Mouse (Mus musculus): Measurements from ENCODE around the gene Tgds. TPM values are rescaled to one million over a fixed set of nuclear protein-coding genes. Genes with fewer than 3 reads are reported as not detected.
"Not testable (repeated sequence)": the region's sequence is repeated elsewhere in the genome, so short reads cannot be mapped to it uniquely, and the experiment has no call there.

Tgds gene
- polyA plus RNA-seq, 1 experiment from 2014 or later: 18.5 TPM

DNA sequence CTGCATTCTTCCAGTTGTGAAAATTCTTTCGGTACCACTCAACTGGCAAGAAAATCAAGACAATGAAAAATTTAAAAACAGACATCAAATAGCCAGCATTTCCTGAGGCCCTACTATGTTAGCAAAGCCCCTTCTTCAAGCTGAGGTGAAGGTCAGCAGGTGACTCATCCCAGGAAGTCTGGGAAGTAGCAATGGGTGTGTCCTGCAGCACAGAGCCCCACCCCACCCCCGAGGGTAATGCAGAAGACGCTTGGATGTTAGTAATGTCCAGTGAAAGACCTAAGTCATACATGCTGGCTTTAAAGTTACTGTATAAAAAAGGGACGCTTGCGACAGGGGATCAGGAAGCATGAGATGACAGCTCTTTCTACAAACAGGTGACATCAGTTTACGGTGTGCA lies 19.4 kb downstream of the Tgds start:
- DNase-seq (ENCODE audit: low spot score) (no peak), ATAC-seq (ENCODE audit: low FRiP score) (no peak)
- no peak overlapping the region for H3K4me2 ChIP-seq (replicated peaks)
- no peaks in the 10 kb centered on the region for H3K27me3 ChIP-seq (ENCODE audit: control insufficient read depth, insufficient read depth, low read length)
- H3K36me3 ChIP-seq (replicated peaks; ENCODE audit: control insufficient read depth, insufficient read depth): peaks cover 68% of the 10 kb centered on the region
- no peak overlapping the region for H3K9ac ChIP-seq
- no peaks in the 10 kb centered on the region for H3K4me1 ChIP-seq (replicated peaks; ENCODE audit: control insufficient read depth, insufficient read depth, low read length)
- H3K27ac ChIP-seq: no peak overlapping the region
- no peak overlapping the region for H3K4me3 ChIP-seq (replicated peaks; ENCODE audit: low read length)
- 97% methylated on average over 6 of the region's 6 CpGs for WGBS
- H3K9me3 ChIP-seq (ENCODE audit: control insufficient read depth, low read length): no peaks in the 10 kb centered on the region

DNA sequence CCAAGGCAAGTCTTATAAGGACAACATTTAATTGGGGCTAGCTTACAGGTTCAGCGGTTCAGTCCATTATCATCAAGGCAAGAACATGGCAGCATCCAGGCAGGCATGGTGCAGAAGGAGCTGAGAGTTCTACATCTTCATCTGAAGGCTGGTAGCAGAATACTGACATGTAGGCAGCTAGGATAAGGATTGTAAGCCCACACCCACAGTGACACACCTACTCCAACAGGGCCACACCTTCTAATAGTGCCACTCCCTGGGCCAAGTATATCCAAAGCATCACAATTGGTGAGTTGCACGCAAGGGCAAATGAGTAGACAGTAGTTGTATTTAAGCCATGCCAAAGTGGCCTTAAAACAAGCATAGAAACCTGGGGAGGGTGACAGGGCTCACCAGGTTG lies 25.1 kb downstream of the Tgds start:
- DNase-seq (ENCODE audit: low spot score); H3K9me3 ChIP-seq (ENCODE audit: control insufficient read depth, low read length); H3K27me3 ChIP-seq (ENCODE audit: control insufficient read depth, insufficient read depth, low read length); H3K4me1 ChIP-seq (replicated peaks; ENCODE audit: control insufficient read depth, insufficient read depth, low read length); H3K4me2 ChIP-seq (replicated peaks); ATAC-seq (ENCODE audit: low FRiP score); H3K27ac ChIP-seq; H3K4me3 ChIP-seq (replicated peaks; ENCODE audit: low read length); H3K9ac ChIP-seq: not testable (repeated sequence)
- H3K36me3 ChIP-seq (replicated peaks; ENCODE audit: control insufficient read depth, insufficient read depth): peaks cover 14% of the 10 kb centered on the region
- WGBS: 96% methylated on average over 2 of the region's 2 CpGs

DNA sequence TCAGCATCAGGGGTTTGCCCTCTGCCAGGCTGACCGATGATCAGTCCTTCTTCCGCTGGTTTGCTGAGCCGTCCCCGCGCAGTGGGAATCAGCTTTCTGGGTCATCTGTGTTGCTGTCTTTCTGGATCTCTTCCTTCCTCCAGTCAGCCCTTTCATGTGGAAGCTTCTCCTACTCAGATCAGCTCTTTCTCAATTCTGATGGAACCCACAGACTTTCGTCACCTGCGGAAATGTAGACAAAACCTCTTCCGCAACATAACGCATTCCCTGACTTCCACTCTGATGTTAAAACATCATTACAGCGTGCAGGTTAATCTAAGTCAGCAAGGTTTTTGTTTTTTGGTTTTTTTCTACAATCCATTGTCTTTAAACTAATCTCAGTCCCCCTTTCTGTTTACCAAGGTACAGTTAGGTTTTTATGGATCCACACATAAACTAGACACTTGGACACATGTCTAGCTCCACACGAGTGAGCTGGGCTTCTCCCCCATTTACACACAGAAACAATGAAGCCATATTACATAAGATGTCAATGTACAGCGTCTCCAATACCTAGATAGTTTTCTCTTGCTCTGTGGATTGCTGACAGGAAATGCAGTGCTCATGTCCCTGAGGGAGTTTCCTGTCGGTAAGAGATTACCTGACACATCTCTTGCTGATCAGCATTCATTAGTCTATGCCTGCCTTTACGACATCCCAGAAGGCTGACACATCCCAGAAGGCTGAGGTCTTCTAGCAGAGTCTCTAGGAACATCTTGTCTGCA lies 31.1 kb downstream of the Tgds start:
- no peak overlapping the region for H3K4me2 ChIP-seq (replicated peaks)
- 84% methylated on average over 14 of the region's 14 CpGs for WGBS
- ATAC-seq (ENCODE audit: low FRiP score): no peak
- H3K9me3 ChIP-seq (ENCODE audit: control insufficient read depth, low read length): no peaks in the 10 kb centered on the region
- DNase-seq (ENCODE audit: low spot score): no peak
- H3K27ac ChIP-seq: no peak overlapping the region
- no peak overlapping the region for H3K4me3 ChIP-seq (replicated peaks; ENCODE audit: low read length)
- no peaks in the 10 kb centered on the region for H3K36me3 ChIP-seq (replicated peaks; ENCODE audit: control insufficient read depth, insufficient read depth)
- H3K9ac ChIP-seq: no peak overlapping the region
- H3K4me1 ChIP-seq (replicated peaks; ENCODE audit: control insufficient read depth, insufficient read depth, low read length): no peaks in the 10 kb centered on the region
- H3K27me3 ChIP-seq (ENCODE audit: control insufficient read depth, insufficient read depth, low read length): no peaks in the 10 kb centered on the region

DNA sequence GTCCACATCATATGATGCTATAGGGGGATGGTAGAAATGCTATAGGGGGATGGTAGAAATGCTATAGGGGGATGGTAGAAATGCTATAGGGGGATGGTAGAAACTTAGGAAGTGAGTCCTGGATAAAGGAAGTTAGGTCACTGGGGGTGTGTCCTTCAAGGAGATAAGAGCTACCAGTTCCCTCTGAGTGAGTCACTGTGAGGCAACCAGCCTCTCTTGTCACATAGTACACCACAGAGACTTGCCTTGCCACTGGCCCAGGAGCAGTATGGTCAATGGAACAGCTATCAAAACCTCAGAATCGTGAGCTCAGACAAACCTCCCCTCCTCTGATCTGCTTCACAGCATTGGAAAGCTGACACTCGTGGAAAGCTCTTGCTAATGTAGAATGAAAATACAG lies 34.3 kb downstream of the Tgds start:
- no peak for ATAC-seq (ENCODE audit: low FRiP score)
- Histone ChIP-seq H3K4me2 (replicated peaks) (no peak overlapping the region), H3K9ac (no peak overlapping the region), H3K27me3 (ENCODE audit: control insufficient read depth, insufficient read depth, low read length) (no peaks in the 10 kb centered on the region), H3K9me3 (ENCODE audit: control insufficient read depth, low read length) (no peaks in the 10 kb centered on the region), H3K4me3 (replicated peaks; ENCODE audit: low read length) (no peak overlapping the region), H3K27ac (no peak overlapping the region), H3K4me1 (replicated peaks; ENCODE audit: control insufficient read depth, insufficient read depth, low read length) (no peaks in the 10 kb centered on the region), H3K36me3 (replicated peaks; ENCODE audit: control insufficient read depth, insufficient read depth) (no peaks in the 10 kb centered on the region)
- no peak for DNase-seq (ENCODE audit: low spot score)
- 57% methylated on average over 2 of the region's 2 CpGs for WGBS

DNA sequence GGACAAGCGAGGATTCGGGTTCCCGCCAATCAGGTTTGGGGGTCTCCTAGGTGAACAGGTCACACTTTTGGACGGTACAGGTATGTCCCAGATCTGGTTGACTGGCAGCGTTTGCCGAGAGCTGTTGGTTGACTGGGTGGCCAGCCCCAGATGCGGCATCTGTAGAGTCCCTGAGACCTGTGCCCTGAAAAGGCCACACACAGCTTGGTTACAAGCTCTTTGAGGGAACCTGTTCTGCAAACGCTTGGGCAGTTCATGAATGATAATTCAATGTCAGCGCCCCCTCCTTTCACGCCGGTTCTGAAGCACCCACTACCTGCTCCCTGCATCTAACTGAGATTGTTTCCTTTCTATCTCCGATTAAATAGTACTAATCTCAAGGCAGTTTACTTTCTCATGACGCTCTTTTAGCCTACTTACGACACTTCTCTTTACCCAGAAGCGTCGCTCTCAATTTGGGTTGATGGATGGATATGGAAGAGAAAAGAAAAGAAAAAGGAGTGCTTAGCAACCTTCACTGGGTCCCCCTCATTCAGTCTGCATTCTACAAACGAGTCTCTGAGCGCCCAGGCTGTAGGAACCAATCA lies 42.7 kb downstream of the Tgds start:
- ATAC-seq (ENCODE audit: low FRiP score) (peak; percentile 34; the same call in 1 of the 2 replicates), DNase-seq (ENCODE audit: low spot score) (peak; percentile 52)
- H3K9ac ChIP-seq: peak overlapping the region; percentile 52
- H3K27ac ChIP-seq: no peak overlapping the region; the same call in 1 of the 2 replicates
- no peaks in the 10 kb centered on the region for H3K36me3 ChIP-seq (replicated peaks; ENCODE audit: control insufficient read depth, insufficient read depth)
- H3K4me2 ChIP-seq (replicated peaks): peak overlapping the region; percentile 52
- no peaks in the 10 kb centered on the region for H3K27me3 ChIP-seq (ENCODE audit: control insufficient read depth, insufficient read depth, low read length)
- H3K9me3 ChIP-seq (ENCODE audit: control insufficient read depth, low read length): no peaks in the 10 kb centered on the region
- peak overlapping the region; percentile 53 for H3K4me3 ChIP-seq (replicated peaks; ENCODE audit: low read length)
- H3K4me1 ChIP-seq (replicated peaks; ENCODE audit: control insufficient read depth, insufficient read depth, low read length): 0 out of 2 replicates have a peak, but pooled peaks cover 4% of the 10 kb centered on the region
- under 1% methylated on average over 18 of the region's 18 CpGs for WGBS

DNA sequence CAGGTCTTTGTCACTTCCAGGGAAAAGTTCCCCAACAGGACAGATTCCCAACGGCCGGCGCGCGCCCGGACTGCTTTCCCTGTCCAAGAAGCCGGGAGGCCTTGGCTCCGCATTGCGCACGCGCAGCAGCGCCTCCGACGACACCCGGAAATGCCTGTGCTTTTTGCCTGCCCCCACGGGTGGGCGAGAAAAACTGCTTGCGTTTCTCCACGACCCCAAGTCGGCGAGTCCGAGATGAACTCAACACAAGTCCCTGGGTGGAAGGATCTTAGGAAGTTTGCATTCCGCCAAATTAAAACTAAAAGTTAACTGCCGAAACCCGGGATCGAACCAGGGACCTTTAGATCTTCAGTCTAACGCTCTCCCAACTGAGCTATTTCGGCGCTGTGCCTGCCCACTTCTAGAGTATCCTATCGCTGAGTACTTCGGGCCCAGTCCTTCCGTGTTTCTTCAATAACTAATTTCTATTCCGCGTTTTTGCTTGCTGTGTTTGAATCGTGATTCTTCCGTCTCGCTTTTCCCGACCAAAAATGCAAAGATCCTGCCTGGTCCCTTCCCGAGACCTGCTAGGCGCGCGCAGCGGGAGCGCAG lies 43.2 kb downstream of the Tgds start:
- H3K36me3 ChIP-seq (replicated peaks; ENCODE audit: control insufficient read depth, insufficient read depth): no peaks in the 10 kb centered on the region
- H3K27ac ChIP-seq: peak overlapping the region; percentile 54; the same call in 1 of the 2 replicates
- peak; percentile 93 for DNase-seq (ENCODE audit: low spot score)
- no peaks in the 10 kb centered on the region for H3K9me3 ChIP-seq (ENCODE audit: control insufficient read depth, low read length)
- H3K9ac ChIP-seq: peak overlapping the region; percentile 52
- no peaks in the 10 kb centered on the region for H3K27me3 ChIP-seq (ENCODE audit: control insufficient read depth, insufficient read depth, low read length)
- H3K4me1 ChIP-seq (replicated peaks; ENCODE audit: control insufficient read depth, insufficient read depth, low read length): 0 out of 2 replicates have a peak, but pooled peaks cover 4% of the 10 kb centered on the region
- H3K4me3 ChIP-seq (replicated peaks; ENCODE audit: low read length): peak overlapping the region; percentile 53
- peak overlapping the region; percentile 52 for H3K4me2 ChIP-seq (replicated peaks)
- ATAC-seq (ENCODE audit: low FRiP score): peak; percentile 74
- under 1% methylated on average over 44 of the region's 44 CpGs for WGBS

DNA sequence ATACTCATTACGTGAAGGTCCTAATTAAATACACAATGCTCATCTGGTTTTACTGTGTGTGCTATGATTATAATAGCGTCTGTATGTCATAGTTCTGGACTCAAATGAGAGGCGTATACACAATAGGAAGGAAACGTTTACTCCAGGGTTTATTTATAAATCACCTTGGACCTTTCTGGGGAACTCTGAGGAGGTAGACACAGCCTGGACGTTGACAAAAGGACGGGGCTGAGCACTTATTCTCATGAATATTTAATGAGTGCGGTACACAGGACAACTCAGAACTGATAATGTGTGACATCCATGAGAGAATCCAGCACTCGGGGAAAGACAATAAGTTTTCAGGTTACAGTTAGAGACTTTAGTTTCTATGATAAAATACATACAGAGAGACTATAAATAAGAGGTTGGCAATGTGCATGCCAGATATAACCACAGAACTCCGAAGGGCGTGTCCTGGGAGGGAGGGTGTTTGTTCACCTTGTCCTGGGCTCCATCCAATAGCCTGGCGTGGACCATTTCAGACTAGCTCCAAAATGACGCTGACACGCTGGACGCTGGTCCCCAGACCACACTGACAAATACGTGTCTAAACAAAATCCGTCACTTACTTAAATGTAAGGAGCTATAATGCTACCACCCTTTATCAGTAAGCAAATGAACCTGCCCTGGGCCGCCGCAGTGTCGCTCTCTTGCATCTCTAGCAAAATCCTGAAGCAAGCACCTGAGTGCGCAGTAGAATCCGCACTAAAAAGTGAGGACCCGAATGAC lies 43.9 kb downstream of the Tgds start:
- WGBS: 5% methylated on average over 22 of the region's 22 CpGs
- H3K4me3 ChIP-seq (replicated peaks; ENCODE audit: low read length): peak overlapping the region; percentile 53
- H3K9ac ChIP-seq: peak overlapping the region; percentile 52
- H3K27ac ChIP-seq: peak overlapping the region; percentile 54; the same call in 1 of the 2 replicates
- no peaks in the 10 kb centered on the region for H3K36me3 ChIP-seq (replicated peaks; ENCODE audit: control insufficient read depth, insufficient read depth)
- DNase-seq (ENCODE audit: low spot score): no peak
- H3K27me3 ChIP-seq (ENCODE audit: control insufficient read depth, insufficient read depth, low read length): no peaks in the 10 kb centered on the region
- H3K4me2 ChIP-seq (replicated peaks): peak overlapping the region; percentile 52
- H3K9me3 ChIP-seq (ENCODE audit: control insufficient read depth, low read length): no peaks in the 10 kb centered on the region
- 0 out of 2 replicates have a peak, but pooled peaks cover 4% of the 10 kb centered on the region for H3K4me1 ChIP-seq (replicated peaks; ENCODE audit: control insufficient read depth, insufficient read depth, low read length)
- peak; percentile 46 for ATAC-seq (ENCODE audit: low FRiP score)

DNA sequence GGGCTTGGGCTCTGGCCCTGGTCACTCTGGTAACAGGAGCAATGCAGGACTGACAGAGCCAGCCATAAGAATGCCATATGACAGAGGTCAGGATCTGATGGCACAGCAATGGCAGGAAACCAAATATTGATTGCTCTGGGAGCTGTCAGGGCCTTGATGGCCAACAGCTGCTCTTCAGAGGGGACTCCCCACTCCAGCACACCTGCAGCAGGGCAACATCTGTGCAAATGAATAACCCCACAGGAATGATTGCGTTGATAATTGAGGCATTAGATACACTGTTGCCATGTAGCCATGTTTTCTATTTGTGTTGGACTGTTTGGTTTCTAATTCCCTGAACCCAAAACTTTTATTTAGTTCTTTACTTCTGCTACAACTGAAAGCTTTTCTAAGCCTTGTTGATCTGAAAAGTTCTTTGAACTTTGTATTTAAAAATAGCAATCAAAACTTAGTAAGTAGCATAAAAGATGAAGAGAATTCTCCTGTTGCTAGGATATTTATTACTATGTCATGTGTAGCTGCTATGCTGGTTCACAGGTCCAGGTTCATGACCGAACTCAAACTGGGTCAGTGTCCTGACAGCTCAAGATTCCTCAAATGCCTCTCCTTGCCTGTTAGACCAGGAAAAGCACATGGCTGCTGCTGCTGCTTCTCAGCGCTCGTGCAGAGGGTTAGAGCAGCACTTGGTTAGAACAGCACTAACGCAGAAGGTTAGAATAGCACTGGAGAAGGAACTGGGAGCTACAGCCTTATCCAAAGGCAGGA lies 46.1 kb downstream of the Tgds start:
- H3K27me3 ChIP-seq (ENCODE audit: control insufficient read depth, insufficient read depth, low read length): no peaks in the 10 kb centered on the region

More for the DNA sequence above, 46.1 kb downstream of the Tgds start:
- H3K4me2 ChIP-seq (replicated peaks): no peak overlapping the region
- 37% methylated on average over 5 of the region's 5 CpGs for WGBS
- no peak overlapping the region for H3K4me3 ChIP-seq (replicated peaks; ENCODE audit: low read length)
- H3K9me3 ChIP-seq (ENCODE audit: control insufficient read depth, low read length): no peaks in the 10 kb centered on the region
- H3K27ac ChIP-seq: no peak overlapping the region
- 0 out of 2 replicates have a peak, but pooled peaks cover 4% of the 10 kb centered on the region for H3K4me1 ChIP-seq (replicated peaks; ENCODE audit: control insufficient read depth, insufficient read depth, low read length)
- DNase-seq (ENCODE audit: low spot score) (no peak), ATAC-seq (ENCODE audit: low FRiP score) (no peak)
- no peak overlapping the region for H3K9ac ChIP-seq
- no peaks in the 10 kb centered on the region for H3K36me3 ChIP-seq (replicated peaks; ENCODE audit: control insufficient read depth, insufficient read depth)
